25 mouse cellular contexts compared by ENCODE assay signal in genomic region chr6:116419699-116420098, GRCm38 (mm10).
"Had no signal": no experiment of that assay in that cellular context is flagged by ENCODE, and none has a peak within 500 bp of the region (broad histone marks: within the 10 kb centered on the region; RNA-seq: fewer than 3 reads in every experiment).

No protein-coding gene starts in this region.

- ATAC-seq: hindbrain, postnatal 0 days; intestine, embryonic 16.5 days had no signal

- H3K4me1 ChIP-seq: kidney, embryonic 15.5 days; limb, embryonic 12.5 days had no signal

- H3K9ac ChIP-seq: heart, embryonic 13.5 days; heart, embryonic 15.5 days; hindbrain, embryonic 13.5 days; hindbrain, embryonic 15.5 days; kidney, embryonic 15.5 days; limb, embryonic 12.5 days had no signal

- DNase-seq: gastrocnemius, adult 2 months; gastrocnemius, postnatal 10 days; gastrocnemius, postnatal 25 days; heart, adult 2 months; heart, postnatal 14 days; heart, postnatal 36 days; kidney, adult 11 months; kidney, adult 2 months; kidney, adult 9 months; kidney, postnatal 14 days; kidney, postnatal 36 days; layer of hippocampus, adult 9-11 months; layer of hippocampus, postnatal 36 days; liver had no signal

- H3K36me3 ChIP-seq: heart, embryonic 13.5 days; heart, embryonic 15.5 days; hindbrain, embryonic 13.5 days; hindbrain, embryonic 15.5 days; kidney, embryonic 15.5 days; limb, embryonic 12.5 days had no signal

- H3K4me2 ChIP-seq: heart, embryonic 11.5 days; heart, embryonic 13.5 days; heart, embryonic 15.5 days; hindbrain, embryonic 13.5 days; hindbrain, embryonic 15.5 days; kidney, embryonic 15.5 days; limb, embryonic 12.5 days; liver, embryonic 11.5 days had no signal

- H3K27me3 ChIP-seq: heart, embryonic 13.5 days; heart, embryonic 15.5 days; hindbrain, embryonic 13.5 days; hindbrain, embryonic 15.5 days; kidney, embryonic 15.5 days; limb, embryonic 12.5 days had no signal

- H3K9me3 ChIP-seq: heart, embryonic 13.5 days; heart, embryonic 15.5 days; hindbrain, embryonic 13.5 days; hindbrain, embryonic 15.5 days; kidney, embryonic 15.5 days; limb, embryonic 12.5 days had no signal

- H3K4me3 ChIP-seq: gastrocnemius, adult 2 months; heart, adult 2 months; heart, embryonic 13.5 days; heart, embryonic 15.5 days; hindbrain, embryonic 13.5 days; hindbrain, embryonic 15.5 days; kidney, embryonic 15.5 days; limb, embryonic 12.5 days had no signal

- H3K27ac ChIP-seq: gastrocnemius, adult 2 months; heart, adult 2 months; heart, embryonic 13.5 days; heart, embryonic 15.5 days; hindbrain, embryonic 13.5 days; hindbrain, embryonic 15.5 days; hindbrain, postnatal 0 days; kidney, embryonic 15.5 days; kidney, postnatal 0 days; limb, embryonic 12.5 days had no signal
